8 mouse cellular contexts compared by ENCODE assay signal in the genomic region with DNA sequence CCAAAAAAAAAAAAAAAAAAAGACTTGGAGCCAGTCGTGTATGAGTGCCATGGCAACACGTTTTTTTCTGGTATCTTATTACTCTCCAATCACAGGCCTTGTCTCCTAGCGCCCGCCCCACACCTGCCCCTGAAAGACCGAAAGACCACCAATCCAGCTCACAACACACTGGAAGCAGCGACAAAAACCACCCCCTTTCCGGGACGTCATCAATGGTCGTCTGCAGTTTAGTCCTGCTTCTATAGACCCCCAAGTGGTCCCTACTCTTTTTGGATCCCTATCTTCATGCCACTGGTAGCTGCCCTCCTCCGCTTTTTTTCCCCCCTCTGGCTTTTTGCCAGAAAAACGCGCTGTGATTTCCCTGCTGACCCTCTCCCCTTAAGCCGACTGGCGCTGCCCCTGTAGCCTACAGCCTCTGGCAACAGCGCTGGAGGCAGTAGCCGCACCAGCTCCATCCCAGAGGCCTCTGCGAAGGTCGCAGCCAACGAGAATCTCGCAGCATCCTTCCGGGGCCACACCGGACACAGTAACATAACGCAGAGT. TPM values are rescaled to one million over a fixed set of nuclear protein-coding genes. Genes with fewer than 3 reads are reported as not detected.
DNase-seq lines count a peak whose midpoint lies in the region; ATAC-seq and TF ChIP-seq lines count a peak whose summit lies in the region.

No protein-coding gene starts in this region.

- no peaks in the 10 kb centered on the region for H3K36me3 ChIP-seq in kidney, postnatal 0 days (ENCODE audit: insufficient read depth, low read length)
- H3K36me3 ChIP-seq in kidney, adult 2 months (ENCODE audit: control insufficient read depth, insufficient read depth, low read length): no peaks in the 10 kb centered on the region
- H3K36me3 ChIP-seq in forebrain, embryonic 12.5 days (replicated peaks): no peaks in the 10 kb centered on the region
- no peaks in the 10 kb centered on the region for H3K36me3 ChIP-seq in liver, embryonic 16.5 days (ENCODE audit: control insufficient read depth, insufficient read depth)

- no peak for TF ChIP-seq POLR2A in kidney, adult 2 months (IDR thresholded peaks at IDR 0.05; ENCODE audit: low read depth, low read length)

- H3K4me3 ChIP-seq in kidney, postnatal 0 days (replicated peaks; ENCODE audit: low read depth, low read length): peak overlapping the region; percentile 24
- no peak overlapping the region for H3K4me3 ChIP-seq in kidney, adult 2 months (ENCODE audit: insufficient read depth, low read depth, low read length)
- peak overlapping the region; percentile 40 for H3K4me3 ChIP-seq in forebrain, embryonic 12.5 days (replicated peaks)
- peak overlapping the region; percentile 12; the same call in 1 of the 2 replicates for H3K4me3 ChIP-seq in liver, embryonic 16.5 days (ENCODE audit: low read depth, low read length)

- peak overlapping the region; percentile 53 for H3K4me2 ChIP-seq in kidney, postnatal 0 days (ENCODE audit: low read length)
- H3K4me2 ChIP-seq in forebrain, embryonic 12.5 days: peak overlapping the region; percentile 52
- peak overlapping the region; percentile 15 for H3K4me2 ChIP-seq in liver, embryonic 16.5 days (ENCODE audit: low read depth, low read length)

- ATAC-seq in kidney, postnatal 0 days (replicated peaks; ENCODE audit: low FRiP score, low read depth): peak; percentile 95
- ATAC-seq in cerebellum, adult (ENCODE audit: insufficient number of reproducible peaks, low FRiP score, low TSS enrichment): peak; percentile 98
- ATAC-seq in forebrain, embryonic 12.5 days (ENCODE audit: low FRiP score): peak; percentile 99
- no peak for ATAC-seq in liver, embryonic 16.5 days (ENCODE audit: low read depth)
- ATAC-seq in monocyte, adult 5-6 weeks (replicated peaks; ENCODE audit: insufficient number of reproducible peaks, low FRiP score, low TSS enrichment, poor library complexity, severe bottlenecking): no peak

- H3K27me3 ChIP-seq in kidney, postnatal 0 days (ENCODE audit: insufficient read depth, low read length): peaks cover 5% of the 10 kb centered on the region; the same call in 1 of the 2 replicates
- no peaks in the 10 kb centered on the region for H3K27me3 ChIP-seq in kidney, adult 2 months (replicated peaks; ENCODE audit: control insufficient read depth, insufficient read depth, low read length)
- H3K27me3 ChIP-seq in forebrain, embryonic 12.5 days: peaks cover 21% of the 10 kb centered on the region
- peaks cover 2% of the 10 kb centered on the region; the same call in 1 of the 2 replicates for H3K27me3 ChIP-seq in liver, embryonic 16.5 days (ENCODE audit: control insufficient read depth, insufficient read depth, low read depth, low read length)

- H3K4me1 ChIP-seq in kidney, postnatal 0 days (replicated peaks; ENCODE audit: insufficient read depth, low read length): no peaks in the 10 kb centered on the region
- H3K4me1 ChIP-seq in kidney, adult 2 months (ENCODE audit: control insufficient read depth, insufficient read depth, low read length): no peaks in the 10 kb centered on the region
- H3K4me1 ChIP-seq in forebrain, embryonic 12.5 days: no peaks in the 10 kb centered on the region
- H3K4me1 ChIP-seq in liver, embryonic 16.5 days (ENCODE audit: control insufficient read depth, low read depth, low read length): no peaks in the 10 kb centered on the region

- peak; percentile 77 for DNase-seq in kidney, postnatal 0 days (ENCODE audit: low spot score)
- no peak for DNase-seq in kidney, adult 2 months
- DNase-seq in layer of hippocampus, adult 18-20 months (ENCODE audit: low spot score in 2 of 2): peak; percentile 44 to 80
- peak; percentile 67 for DNase-seq in right cerebral cortex, postnatal 4 days

- no peak for TF ChIP-seq CTCF in kidney, postnatal 0 days (IDR thresholded peaks at IDR 0.05; ENCODE audit: low read depth)
- TF ChIP-seq CTCF in kidney, adult 2 months (conservative IDR thresholded peaks at IDR 0.05; ENCODE audit: insufficient read depth, insufficient read length, low read depth, low read length): no peak

- WGBS in kidney, postnatal 0 days: 27% methylated on average over 23 of the region's 23 CpGs
- WGBS in kidney, adult 2 months: 2% methylated on average over 23 of the region's 23 CpGs
- WGBS in forebrain, embryonic 12.5 days: 18% methylated on average over 23 of the region's 23 CpGs
- WGBS in liver, embryonic 16.5 days (ENCODE audit: insufficient replicate concordance): 25% methylated on average over 23 of the region's 23 CpGs

- no peaks in the 10 kb centered on the region for H3K9me3 ChIP-seq in kidney, postnatal 0 days (replicated peaks; ENCODE audit: low read length)
- no peaks in the 10 kb centered on the region for H3K9me3 ChIP-seq in forebrain, embryonic 12.5 days
- H3K9me3 ChIP-seq in liver, embryonic 16.5 days (replicated peaks; ENCODE audit: control insufficient read depth, low read length): no peaks in the 10 kb centered on the region

- H3K9ac ChIP-seq in kidney, postnatal 0 days (ENCODE audit: low read depth, low read length): no peak overlapping the region
- H3K9ac ChIP-seq in forebrain, embryonic 12.5 days: peak overlapping the region; percentile 36; the same call in 1 of the 2 replicates
- H3K9ac ChIP-seq in liver, embryonic 16.5 days (ENCODE audit: low read depth, low read length): no peak overlapping the region

- no peak overlapping the region for H3K27ac ChIP-seq in kidney, postnatal 0 days
- no peak overlapping the region for H3K27ac ChIP-seq in kidney, adult 2 months (ENCODE audit: insufficient read depth, low read depth, low read length)
- peak overlapping the region; percentile 85 for H3K27ac ChIP-seq in forebrain, embryonic 12.5 days
- no peak overlapping the region for H3K27ac ChIP-seq in liver, embryonic 16.5 days (ENCODE audit: low read length)

RNA-seq across cellular contexts. Expression of a gene that starts 23.3 kb away (rescaled TPM):
- polyA plus RNA-seq in kidney, postnatal 0 days (2015; fragmentation: Nextera tagmentation; extraction: Ambion mirVana): 59.2 and 59.8 TPM in 2 replicates
- 6.5 and 13.6 TPM in 2 replicates for polyA plus RNA-seq in kidney, adult 2 months (2012; rRNA removed)
- 117 and 124 TPM in 2 replicates for polyA plus RNA-seq in forebrain, embryonic 12.5 days (2016; fragmentation: Nextera tagmentation; extraction: Ambion mirVana)
- total RNA-seq in layer of hippocampus, adult 18-20 months (2021): 10 to 100 TPM; 18.9 to 21.4 TPM
- polyA plus RNA-seq in liver, embryonic 16.5 days (2015; fragmentation: Nextera tagmentation; extraction: Ambion mirVana): 131 and 159 TPM in 2 replicates
- not detected in 3 replicates for total RNA-seq in monocyte, adult 5-6 weeks (2017)

RNA-seq across cellular contexts. Expression of a gene that starts 30.4 kb away (rescaled TPM):
- 0.04 TPM in 1 of 2 replicates, not detected in the other for polyA plus RNA-seq in kidney, postnatal 0 days (2015; fragmentation: Nextera tagmentation; extraction: Ambion mirVana)
- polyA plus RNA-seq in kidney, adult 2 months (2012; rRNA removed): not detected in 2 replicates
- polyA plus RNA-seq in forebrain, embryonic 12.5 days (2016; fragmentation: Nextera tagmentation; extraction: Ambion mirVana): not detected in 2 replicates
- under 1 TPM in 1 of 2 experiments, not detected in 1; 0.23 TPM for total RNA-seq in layer of hippocampus, adult 18-20 months (2021)
- 0.14 and 0.25 TPM in 2 replicates for polyA plus RNA-seq in liver, embryonic 16.5 days (2015; fragmentation: Nextera tagmentation; extraction: Ambion mirVana)
- not detected in 3 replicates for total RNA-seq in monocyte, adult 5-6 weeks (2017)

RNA-seq across cellular contexts. Expression of a gene that starts 47.5 kb away (rescaled TPM):
- polyA plus RNA-seq in kidney, postnatal 0 days (2015; fragmentation: Nextera tagmentation; extraction: Ambion mirVana): 74.9 and 76.2 TPM in 2 replicates
- 0.62 and 1.5 TPM in 2 replicates for polyA plus RNA-seq in kidney, adult 2 months (2012; rRNA removed)
- polyA plus RNA-seq in forebrain, embryonic 12.5 days (2016; fragmentation: Nextera tagmentation; extraction: Ambion mirVana): 403 and 426 TPM in 2 replicates
- 100 to 1,000 TPM; 336 to 373 TPM for total RNA-seq in layer of hippocampus, adult 18-20 months (2021)
- 160 and 181 TPM in 2 replicates for polyA plus RNA-seq in liver, embryonic 16.5 days (2015; fragmentation: Nextera tagmentation; extraction: Ambion mirVana)
- total RNA-seq in monocyte, adult 5-6 weeks (2017): not detected in 3 replicates

RNA-seq across cellular contexts. Expression of a gene that starts 56.7 kb away (rescaled TPM):
- polyA plus RNA-seq in kidney, postnatal 0 days (2015; fragmentation: Nextera tagmentation; extraction: Ambion mirVana): 206 and 209 TPM in 2 replicates
- polyA plus RNA-seq in kidney, adult 2 months (2012; rRNA removed): 10.7 and 20.3 TPM in 2 replicates
- polyA plus RNA-seq in forebrain, embryonic 12.5 days (2016; fragmentation: Nextera tagmentation; extraction: Ambion mirVana): 145 and 152 TPM in 2 replicates
- total RNA-seq in layer of hippocampus, adult 18-20 months (2021): 10 to 100 TPM; 34.1 to 38.4 TPM
- polyA plus RNA-seq in liver, embryonic 16.5 days (2015; fragmentation: Nextera tagmentation; extraction: Ambion mirVana): 170 and 186 TPM in 2 replicates
- total RNA-seq in monocyte, adult 5-6 weeks (2017): 6.5 to 17.3 TPM (median 15.9 TPM) in 3 replicates

Comparison
In these comparisons a context has a peak if more than half of its experiments do, and no peak if none do; other contexts are left out.
1. RNA of a gene that starts 47.5 kb away (polyA plus RNA-seq): 403 to 426 TPM in forebrain, embryonic 12.5 days, 160 to 181 TPM in liver, embryonic 16.5 days and 74.9 to 76.2 TPM in kidney, postnatal 0 days; 0.62 to 1.5 TPM in kidney, adult 2 months; every median in the first group is over 10 times any median in the second.
2. ATAC-seq: peak in kidney, postnatal 0 days (single experiment), cerebellum, adult (single experiment) and forebrain, embryonic 12.5 days (single experiment); none in liver, embryonic 16.5 days (single experiment) and monocyte, adult 5-6 weeks (single experiment).
3. Peak in every context shown above with its lines, with median percentiles within 50 percentile points of each other: H3K4me2 ChIP-seq.